Mouse (Mus musculus) erythroblast, embryonic 14.5 days (primary cell): ENCODE results near the gene Etv3.

Experiments
- GATA1 ChIP-seq: IDR thresholded peaks from 2 replicates; pipeline ENCODE4 v1.6.1; 2012; ENCODE audit warnings: low read length, inconsistent platforms, mixed read lengths
- TAL1 ChIP-seq: IDR thresholded peaks from 3 replicates; pipeline ENCODE4 v1.6.1; 2012; ENCODE audit warnings: low read length, inconsistent platforms, mixed read lengths

DNA sequence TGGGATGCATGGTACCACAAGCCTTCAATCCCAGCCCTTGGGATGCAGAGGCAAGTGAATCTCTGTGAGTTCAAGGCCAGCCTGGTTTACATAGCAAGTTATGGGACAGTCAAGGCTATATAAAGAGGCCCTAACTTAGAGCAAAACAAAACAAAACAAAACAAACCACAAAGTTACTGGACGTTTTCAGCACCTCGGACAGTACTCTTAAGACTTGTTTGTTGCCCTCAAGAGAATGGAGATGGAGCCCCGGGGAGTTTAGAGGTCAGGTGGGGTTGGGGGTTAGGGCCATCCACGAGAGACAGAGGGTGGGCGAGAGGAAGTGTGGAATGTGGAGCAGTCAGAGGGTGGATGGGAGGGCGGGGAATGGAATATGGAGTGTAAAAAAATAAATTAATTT lies 50.6 kb downstream of the Etv3 start:
- TF ChIP-seq GATA1 (no peak), TAL1 (no peak)
